Mouse (Mus musculus) thymus, adult 2 months (tissue): ENCODE measurements around the gene Asb17. TPM values are rescaled to one million over a fixed set of nuclear protein-coding genes. Genes with fewer than 3 reads are reported as not detected.

ENCODE experiments used
- DNase-seq: peaks from one replicate; pipeline ENCODE4 v3.0.0; 2021
- H3K27ac ChIP-seq: fragments of 200-500 bp; 2 replicates; pipeline ENCODE4 v1.5.1; 2012; ENCODE audit warnings: low read length, control low read depth; ENCODE audit not compliant: control insufficient read depth, insufficient read depth
- H3K27me3 ChIP-seq: fragments of 200-500 bp; 2 replicates; pipeline ENCODE4 v1.6.1; 2012; ENCODE audit warnings: mild to moderate bottlenecking, low read length, moderate library complexity, mixed read lengths; ENCODE audit not compliant: control insufficient read depth, insufficient read depth
- H3K36me3 ChIP-seq: fragments of 200-500 bp; 2 replicates; pipeline ENCODE4 v1.6.1; 2012; ENCODE audit warnings: mild to moderate bottlenecking, low read length, moderate library complexity; ENCODE audit not compliant: control insufficient read depth, insufficient read depth
- H3K4me1 ChIP-seq: fragments of 200-500 bp; replicated peaks from 2 replicates; pipeline ENCODE4 v1.6.1; 2012; ENCODE audit warnings: low read length; ENCODE audit not compliant: control insufficient read depth, insufficient read depth
- H3K4me3 ChIP-seq: fragments of 200-500 bp; 2 replicates; pipeline ENCODE4 v1.5.1; 2012; ENCODE audit warnings: mild to moderate bottlenecking, low read length, control low read depth, moderate library complexity; ENCODE audit not compliant: control insufficient read depth, insufficient read depth
- CTCF ChIP-seq: fragments of 200-500 bp; IDR thresholded peaks from 2 replicates; pipeline ENCODE4 v1.5.1; 2012; ENCODE audit warnings: mild to moderate bottlenecking, control low read depth, low read length, moderate library complexity, borderline replicate concordance; ENCODE audit not compliant: control insufficient read depth, poor library complexity, insufficient read depth; ENCODE audit errors: extremely low read depth
- POLR2A ChIP-seq: fragments of 200-500 bp; IDR thresholded peaks from 2 replicates; pipeline ENCODE4 v1.6.1; 2012; ENCODE audit warnings: mild to moderate bottlenecking, low read length, control low read depth, moderate library complexity; ENCODE audit not compliant: control insufficient read depth, poor library complexity, insufficient read depth; ENCODE audit errors: extremely low read depth
- WGBS: fragments of 180-500 bp; shearing (Covaris S2); methylation state at CpG from one replicate; pipeline ENCODE4 v1.1.7; 2018; 5-methylcytosine and 5-hydroxymethylcytosine counted together
- polyA plus RNA-seq: library from polyadenylated mRNA; depleted of rRNA; stranded (reverse); fragments of >200 nt; gene quantifications from 2 replicates; pipeline ENCODE4 v1.2.3, GENCODE M21; 2012

Gene Asb17
- polyA plus RNA-seq, 1 experiment: not detected

DNA sequence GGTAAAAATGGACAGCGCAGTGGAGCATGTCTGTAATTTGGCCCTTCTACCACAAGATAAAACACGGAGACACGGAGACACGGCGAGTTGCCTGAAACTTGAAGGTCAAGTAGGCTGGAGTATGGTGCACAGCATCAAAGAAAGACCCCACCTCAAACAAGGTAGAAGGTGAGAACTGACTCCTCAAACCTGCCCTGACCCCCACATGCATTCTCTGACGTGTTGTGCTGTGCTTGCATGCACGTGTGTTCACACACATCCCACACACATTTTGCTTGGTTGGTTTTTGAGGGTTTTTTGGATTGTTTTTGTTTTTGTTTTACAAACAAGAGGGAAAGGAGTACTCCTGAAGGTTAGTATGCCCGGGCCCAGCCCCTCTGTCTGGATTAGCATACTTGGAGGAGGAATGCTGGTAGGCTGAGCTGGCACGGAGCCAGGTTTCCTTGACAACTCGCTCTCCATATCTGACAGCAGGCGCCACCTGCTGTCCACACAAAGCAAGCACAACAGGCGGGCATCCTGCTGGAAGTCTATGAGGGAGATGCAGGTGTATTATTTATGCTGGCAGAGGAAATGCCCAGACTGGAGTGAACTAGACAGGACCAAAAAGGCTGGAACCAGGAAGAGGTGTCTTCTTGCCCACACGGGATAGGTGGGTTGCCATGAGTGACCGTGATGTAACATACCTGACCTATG lies 37.8 kb upstream of the Asb17 start:
- TF ChIP-seq POLR2A (no peak), CTCF (peak; percentile 95)
- Histone ChIP-seq H3K36me3 (no peaks in the 10 kb centered on the region), H3K27ac (no peak overlapping the region), H3K4me3 (no peak overlapping the region), H3K4me1 (peaks cover 15% of the 10 kb centered on the region), H3K27me3 (no peaks in the 10 kb centered on the region)
- 45% methylated on average over 14 of the region's 14 CpGs for WGBS
- peak; percentile 78 for DNase-seq

DNA sequence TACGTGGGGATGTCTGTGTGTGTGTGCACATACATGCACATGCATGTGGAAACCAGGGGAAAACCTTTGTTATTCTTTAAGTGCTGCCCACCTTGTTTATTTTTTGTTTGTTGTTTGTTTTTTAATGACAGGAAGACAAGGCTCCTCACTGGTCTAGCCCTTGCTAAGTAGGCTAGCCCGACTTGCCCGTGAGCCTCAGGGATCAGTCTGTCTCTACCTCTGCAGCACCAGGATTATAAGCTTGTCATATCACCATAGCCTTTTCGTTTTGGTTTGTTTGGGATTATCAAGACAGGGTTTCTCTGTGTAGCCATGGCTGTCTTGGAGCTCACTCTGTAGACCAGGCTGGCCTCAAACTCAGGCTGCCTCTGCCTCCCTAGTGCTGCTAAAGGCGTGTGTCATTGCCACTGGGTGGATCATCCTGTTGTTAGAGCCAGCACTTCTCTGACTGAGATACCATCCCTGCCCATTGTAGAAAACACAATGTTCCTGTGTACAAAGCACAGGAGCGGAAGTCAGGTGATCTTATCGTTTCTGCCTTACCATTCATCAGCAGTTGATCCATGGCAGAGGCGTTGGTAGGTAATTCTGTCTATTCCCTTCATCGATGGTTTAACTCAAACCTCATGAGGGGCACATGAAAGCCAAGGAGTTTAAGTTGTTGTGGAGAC lies 37.1 kb upstream of the Asb17 start:
- Histone ChIP-seq H3K27me3 (no peaks in the 10 kb centered on the region), H3K4me1 (peaks cover 15% of the 10 kb centered on the region), H3K36me3 (no peaks in the 10 kb centered on the region), H3K27ac (no peak overlapping the region), H3K4me3 (no peak overlapping the region)
- WGBS: 89% methylated on average over 9 of the region's 9 CpGs
- TF ChIP-seq POLR2A: no peak
- no peak for TF ChIP-seq CTCF
- no peak for DNase-seq

DNA sequence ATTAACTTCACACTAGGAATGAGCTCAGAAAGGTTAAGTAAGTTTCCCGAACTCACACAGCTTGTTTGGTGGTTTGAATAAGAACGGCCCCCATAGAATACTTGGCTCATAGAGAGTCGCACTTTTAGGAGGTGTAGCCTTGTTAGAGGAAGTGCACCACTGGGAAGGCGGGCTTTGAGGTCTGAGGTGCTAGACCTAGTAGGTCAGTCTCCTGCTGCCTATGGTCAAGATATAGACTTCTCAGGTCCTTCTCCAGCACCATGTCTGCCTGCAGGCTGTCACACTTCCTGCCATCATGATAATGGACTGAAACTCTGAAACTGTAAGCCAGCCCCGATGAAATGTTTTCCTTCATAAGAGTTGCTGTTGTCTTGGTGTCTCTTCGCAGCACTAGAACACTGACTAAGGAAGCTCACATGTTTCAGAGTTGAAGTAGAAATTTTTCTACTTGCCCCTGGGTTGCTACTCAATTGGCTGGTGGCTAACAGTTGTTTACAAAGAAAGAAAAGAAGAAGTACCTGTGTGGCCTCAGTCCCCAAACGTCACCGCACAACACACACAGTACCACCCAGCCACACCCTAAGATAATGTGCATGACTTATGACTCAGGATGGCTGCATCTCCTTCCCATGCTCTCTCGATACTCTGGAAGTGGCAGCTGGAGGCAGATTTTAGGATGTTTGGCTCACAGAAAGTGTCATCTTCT lies 36.4 kb upstream of the Asb17 start:
- Histone ChIP-seq H3K27me3 (no peaks in the 10 kb centered on the region), H3K4me1 (peaks cover 15% of the 10 kb centered on the region), H3K36me3 (no peaks in the 10 kb centered on the region), H3K4me3 (no peak overlapping the region), H3K27ac (no peak overlapping the region)
- DNase-seq: no peak
- TF ChIP-seq POLR2A: no peak
- TF ChIP-seq CTCF: no peak
- 90% methylated on average over 9 of the region's 9 CpGs for WGBS

DNA sequence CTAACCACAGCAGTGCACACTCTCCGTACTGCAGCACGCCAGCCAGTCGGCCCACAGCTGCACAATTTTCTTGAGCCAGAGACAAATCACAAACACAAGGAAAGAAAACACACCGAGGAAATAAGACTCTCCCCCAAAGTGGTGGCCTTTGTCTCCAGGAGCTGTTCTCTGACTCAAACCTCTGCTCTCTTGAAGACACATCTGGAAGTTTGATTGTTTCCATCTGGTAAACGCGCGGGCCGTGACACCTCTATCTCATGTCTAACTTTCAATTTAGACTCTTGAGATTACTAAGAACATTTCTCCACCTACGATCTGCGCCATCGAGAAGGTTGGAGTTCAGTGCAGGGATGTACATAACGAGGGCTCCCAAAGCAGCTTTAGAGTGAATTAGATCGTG lies 35.6 kb upstream of the Asb17 start:
- Histone ChIP-seq H3K4me3 (no peak overlapping the region), H3K27ac (no peak overlapping the region), H3K27me3 (no peaks in the 10 kb centered on the region), H3K36me3 (no peaks in the 10 kb centered on the region), H3K4me1 (peaks cover 15% of the 10 kb centered on the region)
- WGBS: 91% methylated on average over 13 of the region's 13 CpGs
- no peak for DNase-seq
- TF ChIP-seq POLR2A: no peak
- TF ChIP-seq CTCF: no peak

DNA sequence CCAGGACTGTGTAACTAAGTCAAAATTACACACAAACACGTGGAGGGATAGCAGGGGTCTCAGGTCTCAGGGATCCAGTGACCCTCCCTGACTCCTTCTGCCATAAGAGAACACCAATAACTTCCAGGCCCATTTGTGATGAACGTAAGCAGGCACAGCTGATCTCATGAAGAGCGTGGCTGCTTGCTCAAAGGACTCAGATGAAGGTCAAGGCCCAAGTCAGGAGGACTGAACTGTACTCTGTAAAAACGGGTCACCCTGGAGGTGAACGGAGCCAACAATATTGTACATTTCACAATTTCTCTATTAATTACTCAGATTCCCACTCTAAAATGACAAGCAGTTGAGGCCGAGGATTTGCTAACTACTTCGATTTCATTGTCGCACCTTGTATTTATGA lies 30.0 kb upstream of the Asb17 start:
- H3K36me3 ChIP-seq: no peaks in the 10 kb centered on the region
- H3K27me3 ChIP-seq: no peaks in the 10 kb centered on the region
- no peak overlapping the region for H3K4me3 ChIP-seq
- no peak overlapping the region for H3K27ac ChIP-seq
- WGBS: 94% methylated on average over 8 of the region's 8 CpGs
- no peak for TF ChIP-seq CTCF
- no peak for TF ChIP-seq POLR2A
- peaks cover 8% of the 10 kb centered on the region for H3K4me1 ChIP-seq
- no peak for DNase-seq

DNA sequence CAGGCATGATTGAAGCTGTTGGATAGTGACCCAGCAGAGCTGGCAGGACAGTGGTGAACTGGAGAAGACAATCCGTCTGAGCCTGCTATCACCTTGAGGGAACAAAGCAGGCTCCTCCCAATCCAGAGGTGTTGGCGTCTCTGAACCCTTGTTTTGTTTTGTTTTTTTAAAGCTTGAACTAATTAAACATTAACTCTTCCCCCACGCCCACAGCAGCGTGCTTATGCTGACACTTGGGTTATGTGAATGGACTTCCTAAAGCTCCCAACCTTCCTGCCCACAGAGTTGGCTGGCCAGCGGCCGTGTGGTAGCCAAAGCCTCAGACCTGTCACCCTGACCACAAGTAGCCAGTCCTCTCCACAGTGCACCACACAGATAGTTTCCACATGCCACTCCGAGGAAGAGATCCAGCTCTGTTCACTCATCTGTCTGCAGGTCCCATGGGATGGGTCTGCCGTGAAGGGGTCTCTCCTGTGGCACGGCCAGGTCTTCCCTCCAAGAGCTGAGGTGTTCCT lies 26.6 kb upstream of the Asb17 start:
- H3K4me3 ChIP-seq: no peak overlapping the region
- WGBS: 96% methylated on average over 9 of the region's 9 CpGs
- no peak for TF ChIP-seq CTCF
- TF ChIP-seq POLR2A: no peak
- H3K4me1 ChIP-seq: no peaks in the 10 kb centered on the region
- no peak overlapping the region for H3K27ac ChIP-seq
- DNase-seq: no peak
- no peaks in the 10 kb centered on the region for H3K36me3 ChIP-seq
- H3K27me3 ChIP-seq: no peaks in the 10 kb centered on the region

DNA sequence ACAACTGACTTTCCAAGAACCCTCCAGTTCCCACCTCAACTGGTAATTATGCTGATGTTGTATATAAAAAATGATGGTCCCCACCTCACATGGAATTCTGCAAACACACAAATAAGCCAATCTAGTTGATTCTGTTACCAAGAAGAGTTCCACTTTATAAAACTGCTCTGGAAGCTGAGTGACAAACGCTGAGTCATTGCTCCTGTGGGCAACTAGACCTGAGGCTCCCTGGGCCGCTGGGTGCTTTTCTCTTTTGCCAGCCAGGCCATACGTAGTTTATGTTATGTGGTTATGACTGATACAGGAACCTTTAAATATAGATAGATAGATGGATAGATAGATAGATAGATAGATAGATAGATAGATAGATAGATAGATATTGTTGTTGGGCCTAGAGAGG lies 25.3 kb upstream of the Asb17 start:
- Histone ChIP-seq H3K27me3 (no peaks in the 10 kb centered on the region), H3K4me3 (no peak overlapping the region), H3K27ac (no peak overlapping the region), H3K36me3 (no peaks in the 10 kb centered on the region), H3K4me1 (no peaks in the 10 kb centered on the region)
- WGBS: 77% methylated on average over 3 of the region's 3 CpGs
- no peak for DNase-seq
- TF ChIP-seq POLR2A (no peak), CTCF (no peak)
